23 mouse cellular contexts compared by ENCODE assay signal in the genomic region with DNA sequence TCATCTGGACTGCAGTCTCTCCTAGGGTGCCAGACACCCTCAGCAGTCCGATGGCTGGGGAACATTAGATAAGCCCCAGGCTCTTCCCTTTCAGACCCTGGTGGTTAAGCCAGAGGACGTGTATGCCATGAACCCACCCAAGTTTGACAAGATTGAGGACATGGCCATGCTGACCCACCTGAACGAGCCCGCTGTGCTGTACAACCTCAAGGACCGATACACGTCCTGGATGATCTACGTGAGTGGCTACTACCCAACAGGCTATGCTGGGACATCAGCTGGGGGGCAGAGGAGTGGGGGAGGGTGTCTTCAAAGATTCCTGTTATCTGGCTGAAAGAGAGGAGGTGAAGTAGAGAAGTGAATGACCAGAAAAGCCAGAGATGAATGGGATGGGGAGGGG. TPM values are rescaled to one million over a fixed set of nuclear protein-coding genes. Genes with fewer than 3 reads are reported as not detected.
"Had no signal": no experiment of that assay in that cellular context is flagged by ENCODE, and none has a peak within 500 bp of the region (broad histone marks: within the 10 kb centered on the region; RNA-seq: fewer than 3 reads in every experiment).

No protein-coding gene starts in this region.

- DNase-seq: liver, postnatal 0 days; lung, adult 2 months; lung, postnatal 14 days; lung, postnatal 36 days; retina, postnatal 1 day; right cerebral cortex, adult 18-20 months; thymus, adult 2 months; thymus, postnatal 25 days; thymus, postnatal 4 days had no signal

- ATAC-seq: liver, postnatal 0 days; lung, postnatal 0 days; midbrain, embryonic 15.5 days had no signal

- H3K9me3 ChIP-seq: liver, embryonic 15.5 days; lung, embryonic 15.5 days; midbrain, embryonic 13.5 days; midbrain, embryonic 15.5 days; neural tube, embryonic 13.5 days; neural tube, embryonic 15.5 days; stomach, embryonic 15.5 days had no signal

- H3K4me3 ChIP-seq: liver, embryonic 15.5 days; lung, embryonic 15.5 days; midbrain, embryonic 13.5 days; midbrain, embryonic 15.5 days; neural tube, embryonic 13.5 days; neural tube, embryonic 15.5 days; stomach, embryonic 15.5 days had no signal

- H3K4me1 ChIP-seq: lung, embryonic 15.5 days; midbrain, embryonic 15.5 days; neural tube, embryonic 15.5 days; stomach, embryonic 15.5 days had no signal

- H3K36me3 ChIP-seq: liver, embryonic 15.5 days; lung, embryonic 15.5 days; midbrain, embryonic 13.5 days; midbrain, embryonic 15.5 days; neural tube, embryonic 13.5 days; neural tube, embryonic 15.5 days; stomach, embryonic 15.5 days had no signal

- H3K27ac ChIP-seq: liver, embryonic 15.5 days; lung, embryonic 15.5 days; macrophage; midbrain, embryonic 13.5 days; midbrain, embryonic 15.5 days; neural tube, embryonic 13.5 days; neural tube, embryonic 15.5 days; stomach, embryonic 15.5 days; stomach, postnatal 0 days had no signal

RNA-seq across cellular contexts. Expression of a gene that starts 4.1 kb away (rescaled TPM):
- total RNA-seq: megakaryocyte progenitor cell, adult 5-6 weeks; monocyte, adult 5-6 weeks had no signal
- polyA plus RNA-seq: spleen, adult 2 months; urinary bladder, adult 2 months had no signal

RNA-seq across cellular contexts. Expression of a gene that starts 57.2 kb away (rescaled TPM):
- total RNA-seq: monocyte, adult 5-6 weeks had no signal
